Mouse (Mus musculus) forebrain, embryonic 16.5 days (tissue): ENCODE results near the gene Plk2. TPM values are rescaled to one million over a fixed set of nuclear protein-coding genes. Genes with fewer than 3 reads are reported as not detected.

ENCODE experiments used
- ATAC-seq: fragments of 200-750 bp; cut with Nextera tagmentation; 2 replicates; pipeline ENCODE4 v1.8.0; 2017; ENCODE audit warnings: mild to moderate bottlenecking, moderate library complexity
- H3K27ac ChIP-seq: fragments of 300-500 bp; sonication (generic); 2 replicates; pipeline ENCODE4 v1.5.1; 2014; ENCODE audit warnings: low read length, control low read depth
- H3K27me3 ChIP-seq: fragments of 300-500 bp; sonication (generic); replicated peaks from 2 replicates; pipeline ENCODE4 v1.6.1; 2014; ENCODE audit warnings: low read length; ENCODE audit not compliant: control insufficient read depth, insufficient read depth
- H3K36me3 ChIP-seq: fragments of 300-500 bp; sonication (generic); 2 replicates; pipeline ENCODE4 v1.6.1; 2014; ENCODE audit not compliant: control insufficient read depth, insufficient read depth
- H3K4me1 ChIP-seq: fragments of 300-500 bp; sonication (generic); replicated peaks from 2 replicates; pipeline ENCODE4 v1.6.1; 2014; ENCODE audit warnings: low read length; ENCODE audit not compliant: control insufficient read depth, insufficient read depth
- H3K4me2 ChIP-seq: fragments of 300-500 bp; sonication (generic); 2 replicates; pipeline ENCODE4 v1.6.1; 2014; ENCODE audit warnings: mild to moderate bottlenecking, low read length, control low read depth
- H3K4me3 ChIP-seq: fragments of 300-500 bp; sonication (generic); replicated peaks from 2 replicates; pipeline ENCODE4 v1.5.1; 2014; ENCODE audit warnings: mild to moderate bottlenecking, low read length, control low read depth
- H3K9ac ChIP-seq: fragments of 300-500 bp; sonication (generic); replicated peaks from 2 replicates; pipeline ENCODE4 v1.6.1; 2014; ENCODE audit warnings: low read depth, low read length, control low read depth
- H3K9me3 ChIP-seq: fragments of 300-500 bp; sonication (generic); 2 replicates; pipeline ENCODE4 v1.6.1; 2016; ENCODE audit warnings: low read length; ENCODE audit not compliant: control insufficient read depth
- WGBS: fragments of 180-500 bp; shearing (Covaris S2); extraction: QIAGEN DNeasy Blood & Tissue Kit; methylation state at CpG from one replicate; pipeline ENCODE4 v1.1.7; 2014; 5-methylcytosine and 5-hydroxymethylcytosine counted together
- polyA plus RNA-seq: library from polyadenylated mRNA; unstranded; fragments of >200 nt; fragmentation: Nextera tagmentation; extraction: Ambion mirVana; gene quantifications from 2 replicates; pipeline ENCODE4 v1.2.1, GENCODE M21; 2015

Plk2 gene
- polyA plus RNA-seq, 1 experiment from 2014 or later, result 229 TPM

GRCm38 (mm10) chr13:110425512-110426222 is 30.8 kb downstream of the Plk2 start:
- Histone ChIP-seq H3K4me2 (no peak overlapping the region), H3K9ac (no peak overlapping the region), H3K4me3 (no peak overlapping the region), H3K36me3 (no peaks in the 10 kb centered on the region), H3K27ac (no peak overlapping the region), H3K4me1 (no peaks in the 10 kb centered on the region), H3K27me3 (no peaks in the 10 kb centered on the region), H3K9me3 (no peaks in the 10 kb centered on the region)
- no peak for ATAC-seq
- WGBS, result 87% methylated on average over 8 of the region's 8 CpGs

GRCm38 (mm10) chr13:110431388-110431787 is 36.5 kb downstream of the Plk2 start:
- no peak overlapping the region for H3K4me3 ChIP-seq

DNA sequence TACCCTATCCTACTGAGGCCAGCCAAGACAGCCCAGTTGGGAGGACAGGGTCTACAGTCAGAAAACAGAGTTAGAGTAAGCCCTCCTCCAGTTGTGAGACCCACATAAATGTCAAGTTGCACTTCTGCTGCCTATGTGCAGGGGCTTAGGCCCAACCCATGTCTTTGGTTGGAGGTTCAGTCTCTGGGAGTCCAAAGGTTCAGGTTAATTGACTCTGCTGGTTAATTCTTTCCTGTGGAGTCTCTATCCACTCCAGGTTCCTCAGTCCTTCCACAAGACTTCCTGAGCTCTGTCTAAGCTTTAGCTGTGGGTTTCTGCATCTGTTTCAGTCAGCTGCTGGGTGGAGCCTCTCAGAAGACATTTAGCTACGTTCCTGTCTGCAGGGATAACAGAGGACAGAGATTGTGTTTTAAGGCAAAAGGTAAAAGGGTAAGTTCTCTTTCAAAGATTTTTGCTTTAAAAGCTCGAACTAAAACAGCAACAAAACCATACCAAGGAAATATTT is 37.3 kb downstream of the Plk2 start:
- Histone ChIP-seq H3K9ac (no peak overlapping the region), H3K9me3 (no peaks in the 10 kb centered on the region), H3K36me3 (no peaks in the 10 kb centered on the region), H3K27ac (no peak overlapping the region), H3K4me3 (no peak overlapping the region), H3K4me2 (no peak overlapping the region), H3K27me3 (no peaks in the 10 kb centered on the region), H3K4me1 (no peaks in the 10 kb centered on the region)
- 87% methylated on average over 2 of the region's 2 CpGs for WGBS
- no peak for ATAC-seq

More at GRCm38 (mm10) chr13:110431388-110431787, 36.5 kb downstream of the Plk2 start:
- Histone ChIP-seq H3K9me3 (no peaks in the 10 kb centered on the region), H3K36me3 (no peaks in the 10 kb centered on the region), H3K27me3 (no peaks in the 10 kb centered on the region), H3K27ac (no peak overlapping the region), H3K4me2 (no peak overlapping the region), H3K9ac (no peak overlapping the region), H3K4me1 (no peaks in the 10 kb centered on the region)
- ATAC-seq, result no peak

DNA sequence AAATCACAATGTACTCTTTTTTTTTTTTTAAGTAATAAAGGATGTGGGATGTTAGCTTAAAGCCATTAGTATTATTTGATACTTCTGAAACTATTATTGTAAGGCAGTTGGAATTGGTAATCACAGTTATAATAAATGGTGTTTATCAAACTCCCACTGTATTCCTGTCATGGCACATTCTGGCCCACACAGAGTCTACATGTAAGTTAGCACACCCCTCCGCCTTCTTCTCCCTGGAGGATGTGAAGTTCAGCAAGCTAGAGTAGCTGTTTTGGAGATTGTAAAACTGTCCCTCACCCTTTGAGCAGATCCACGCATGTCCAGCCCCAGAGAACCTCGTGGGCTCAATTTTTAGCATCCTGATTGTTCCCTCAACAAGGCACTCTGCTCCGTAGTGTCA is 37.8 kb downstream of the Plk2 start:
- Histone ChIP-seq H3K9ac (no peak overlapping the region), H3K4me3 (no peak overlapping the region), H3K36me3 (no peaks in the 10 kb centered on the region), H3K27me3 (no peaks in the 10 kb centered on the region), H3K4me1 (no peaks in the 10 kb centered on the region), H3K27ac (no peak overlapping the region), H3K9me3 (no peaks in the 10 kb centered on the region), H3K4me2 (no peak overlapping the region)
- ATAC-seq, result no peak
- WGBS, result 88% methylated on average over 4 of the region's 4 CpGs

DNA sequence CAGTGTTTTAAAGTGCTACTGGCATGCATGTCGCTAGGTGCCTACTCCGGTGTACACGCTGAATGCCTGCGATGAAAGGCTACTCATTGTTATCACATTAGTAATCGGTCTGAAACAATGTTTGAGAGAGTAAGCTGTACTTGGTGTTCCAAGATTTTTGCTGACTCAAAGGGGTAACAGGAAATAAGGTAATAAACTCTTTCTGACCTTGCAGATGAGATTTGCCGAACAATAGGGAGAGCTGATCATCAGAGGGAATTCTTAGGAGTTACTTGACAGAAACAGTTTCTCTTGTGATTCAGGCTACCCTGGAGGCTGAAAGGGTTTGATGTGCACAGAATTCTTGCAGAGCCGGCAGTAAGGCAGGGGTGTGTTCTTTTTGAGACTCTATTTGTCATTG is 41.8 kb downstream of the Plk2 start:
- Histone ChIP-seq H3K4me2 (no peak overlapping the region), H3K9ac (no peak overlapping the region), H3K27ac (no peak overlapping the region), H3K27me3 (no peaks in the 10 kb centered on the region), H3K36me3 (no peaks in the 10 kb centered on the region), H3K4me1 (no peaks in the 10 kb centered on the region), H3K4me3 (no peak overlapping the region), H3K9me3 (no peaks in the 10 kb centered on the region)
- ATAC-seq, result no peak
- WGBS, result 62% methylated on average over 7 of the region's 7 CpGs

DNA sequence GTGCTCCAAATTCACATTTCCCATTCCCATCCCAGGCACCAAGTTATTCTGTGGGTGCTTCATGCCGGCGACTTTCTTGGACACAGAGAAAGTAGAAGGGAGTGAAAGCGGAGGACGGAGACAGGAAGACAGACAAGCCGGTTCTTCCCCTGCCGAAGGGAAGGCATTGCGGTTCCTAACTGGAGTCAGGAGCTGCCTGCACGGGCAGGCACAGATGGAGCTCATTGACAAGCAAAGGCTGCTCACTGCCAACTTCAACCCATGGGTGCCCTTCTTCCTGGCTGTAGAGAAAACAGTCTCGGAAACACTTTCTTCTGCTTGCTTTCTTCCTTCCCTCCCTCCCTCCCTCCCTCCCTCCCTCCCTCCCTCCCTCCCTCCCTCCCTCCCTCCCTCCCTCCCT is 43.8 kb downstream of the Plk2 start:
- Histone ChIP-seq H3K27me3 (no peaks in the 10 kb centered on the region), H3K27ac (no peak overlapping the region), H3K36me3 (no peaks in the 10 kb centered on the region), H3K4me2 (no peak overlapping the region), H3K9ac (no peak overlapping the region), H3K4me1 (no peaks in the 10 kb centered on the region), H3K4me3 (no peak overlapping the region), H3K9me3 (no peaks in the 10 kb centered on the region)
- ATAC-seq, result peak; percentile 45; the same call in 1 of the 2 replicates
- 73% methylated on average over 9 of the region's 9 CpGs for WGBS

DNA sequence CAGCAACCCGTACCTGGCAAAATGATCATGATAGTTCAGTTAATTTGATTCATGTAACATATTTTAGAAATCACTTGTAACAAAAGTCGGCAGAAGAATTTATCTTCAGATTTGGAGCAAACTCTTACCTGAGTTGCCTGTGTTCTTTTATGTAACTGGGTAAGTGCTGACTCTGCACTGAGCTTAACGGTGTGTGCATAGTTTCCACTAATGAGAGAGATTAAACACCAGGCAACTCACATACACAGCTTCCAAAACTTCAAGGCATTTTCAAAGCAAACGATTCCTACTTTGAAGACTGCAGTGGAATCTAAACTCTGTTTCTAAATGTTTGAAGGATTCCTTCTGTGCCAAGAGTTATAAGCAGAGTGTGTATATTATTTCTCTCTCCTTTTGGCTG is 49.5 kb downstream of the Plk2 start:
- Histone ChIP-seq H3K36me3 (no peaks in the 10 kb centered on the region), H3K9ac (no peak overlapping the region), H3K9me3 (no peaks in the 10 kb centered on the region), H3K27ac (no peak overlapping the region), H3K4me1 (no peaks in the 10 kb centered on the region), H3K4me2 (no peak overlapping the region), H3K27me3 (no peaks in the 10 kb centered on the region), H3K4me3 (no peak overlapping the region)
- no peak for ATAC-seq
- 61% methylated on average over 4 of the region's 4 CpGs for WGBS

GRCm38 (mm10) chr13:110444894-110445293 is 50.0 kb downstream of the Plk2 start:
- Histone ChIP-seq H3K4me1 (no peaks in the 10 kb centered on the region), H3K27ac (no peak overlapping the region), H3K9ac (no peak overlapping the region), H3K9me3 (no peaks in the 10 kb centered on the region), H3K27me3 (no peaks in the 10 kb centered on the region), H3K36me3 (no peaks in the 10 kb centered on the region), H3K4me2 (no peak overlapping the region), H3K4me3 (no peak overlapping the region)
- WGBS, result 43% methylated on average over 3 of the region's 3 CpGs
- no peak for ATAC-seq

DNA sequence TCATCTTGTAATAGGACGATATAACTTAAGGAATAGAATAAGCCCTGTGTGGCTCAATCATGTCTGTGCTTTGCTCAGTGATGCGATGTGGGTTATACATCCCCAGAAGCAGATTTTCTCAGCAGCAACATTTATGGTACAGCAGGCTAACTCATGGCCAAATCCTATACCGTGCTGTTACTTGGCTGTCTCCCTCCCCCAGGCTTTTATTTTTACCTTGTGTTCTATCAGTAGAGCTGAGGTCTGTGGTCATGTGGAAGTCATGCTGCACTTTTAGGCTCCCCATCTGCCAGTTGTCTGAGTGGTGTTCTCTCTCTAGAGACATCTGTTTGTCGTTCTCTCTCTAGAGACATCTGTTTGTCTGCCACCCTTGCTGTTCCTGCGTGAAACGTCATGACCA is 51.6 kb downstream of the Plk2 start:
- H3K27ac ChIP-seq, result no peak overlapping the region
- H3K4me1 ChIP-seq, result no peaks in the 10 kb centered on the region
- ATAC-seq, result no peak
- no peak overlapping the region for H3K4me2 ChIP-seq
- no peaks in the 10 kb centered on the region for H3K9me3 ChIP-seq
- H3K4me3 ChIP-seq, result no peak overlapping the region
- H3K36me3 ChIP-seq, result no peaks in the 10 kb centered on the region
- H3K27me3 ChIP-seq, result no peaks in the 10 kb centered on the region
- H3K9ac ChIP-seq, result no peak overlapping the region
- WGBS, result 83% methylated on average over 6 of the region's 6 CpGs

DNA sequence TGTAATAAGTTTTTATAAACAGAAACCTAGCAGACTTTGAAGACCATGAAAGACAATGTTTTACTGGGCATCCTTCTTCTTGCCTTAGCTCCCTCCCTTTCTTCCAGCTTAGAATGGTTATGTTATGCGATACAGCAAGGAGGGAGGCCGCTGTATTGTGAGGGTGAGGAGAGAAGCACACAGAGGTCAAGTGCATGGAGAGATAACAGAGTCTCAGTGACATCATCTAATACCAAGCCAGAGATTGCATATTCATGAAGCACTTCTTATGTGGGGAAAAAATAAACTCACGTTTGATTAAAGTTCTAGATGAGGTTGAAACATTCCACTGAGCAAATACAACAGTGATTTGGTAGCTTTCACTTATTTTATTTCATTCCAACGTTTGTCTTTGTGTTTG is 55.2 kb downstream of the Plk2 start:
- Histone ChIP-seq H3K9ac (no peak overlapping the region), H3K9me3 (no peaks in the 10 kb centered on the region), H3K4me1 (no peaks in the 10 kb centered on the region), H3K27me3 (no peaks in the 10 kb centered on the region), H3K27ac (no peak overlapping the region), H3K36me3 (no peaks in the 10 kb centered on the region), H3K4me3 (no peak overlapping the region), H3K4me2 (no peak overlapping the region)
- 49% methylated on average over 4 of the region's 4 CpGs for WGBS
- no peak for ATAC-seq
